Mouse (Mus musculus): ENCODE measurements at regions not wholly inside any gene's neighbourhood (a gene's known extent, or its start where the extent isn't known, plus 50 kb on each side); places are given as distances from the start of the nearest gene placed in this dataset.
A peak's percentile ranks its signal among the peaks of the same experiment; 100 is the strongest.

GRCm38 (mm10) chr2:28352903-28353302 lies 93.7 kb upstream of the Ppp1r26 start:
- no peaks in the 10 kb centered on the region for H3K4me1 ChIP-seq
- no peak for ATAC-seq (ENCODE audit: low FRiP score, low read depth)
- H3K27me3 ChIP-seq = no peaks in the 10 kb centered on the region
- no peak overlapping the region for H3K4me3 ChIP-seq
- no peak overlapping the region for H3K4me2 ChIP-seq (replicated peaks)
- no peak overlapping the region for H3K9ac ChIP-seq (replicated peaks)
- no peaks in the 10 kb centered on the region for H3K36me3 ChIP-seq
- H3K27ac ChIP-seq (replicated peaks) = no peak overlapping the region
- H3K9me3 ChIP-seq = no peaks in the 10 kb centered on the region
- 94% methylated on average over 1 of the region's 1 CpGs for WGBS

GRCm38 (mm10) chr2:28362199-28362598 lies 84.4 kb upstream of the Ppp1r26 start:
- ATAC-seq (ENCODE audit: low FRiP score, low read depth) = no peak
- no peaks in the 10 kb centered on the region for H3K36me3 ChIP-seq
- 0 out of 2 replicates have a peak, but pooled peaks cover 4% of the 10 kb centered on the region for H3K27me3 ChIP-seq
- H3K27ac ChIP-seq (replicated peaks) = no peak overlapping the region
- no peaks in the 10 kb centered on the region for H3K4me1 ChIP-seq
- 76% methylated on average over 6 of the region's 6 CpGs for WGBS
- H3K9ac ChIP-seq (replicated peaks) = no peak overlapping the region
- H3K4me2 ChIP-seq (replicated peaks) = no peak overlapping the region
- H3K9me3 ChIP-seq = no peaks in the 10 kb centered on the region
- H3K4me3 ChIP-seq = no peak overlapping the region

- Histone ChIP-seq H3K27ac (replicated peaks) (no peak overlapping the region), H3K9ac (replicated peaks) (no peak overlapping the region), H3K4me3 (no peak overlapping the region), H3K4me2 (replicated peaks) (no peak overlapping the region), H3K27me3 (0 out of 2 replicates have a peak, but pooled peaks cover 4% of the 10 kb centered on the region), H3K4me1 (peaks cover 6% of the 10 kb centered on the region), H3K9me3 (no peaks in the 10 kb centered on the region), H3K36me3 (no peaks in the 10 kb centered on the region)
- no peak for ATAC-seq (ENCODE audit: low FRiP score, low read depth)
- 80% methylated on average over 3 of the region's 3 CpGs for WGBS
Observed at GRCm38 (mm10) chr2:28364623-28365022, 82.0 kb upstream of the Ppp1r26 start.

- Histone ChIP-seq H3K27me3 (0 out of 2 replicates have a peak, but pooled peaks cover 4% of the 10 kb centered on the region), H3K9me3 (no peaks in the 10 kb centered on the region), H3K9ac (replicated peaks) (no peak overlapping the region), H3K4me1 (peaks cover 17% of the 10 kb centered on the region), H3K27ac (replicated peaks) (no peak overlapping the region), H3K4me2 (replicated peaks) (no peak overlapping the region), H3K36me3 (no peaks in the 10 kb centered on the region), H3K4me3 (no peak overlapping the region)
- WGBS = 85% methylated on average over 5 of the region's 5 CpGs
- no peak for ATAC-seq (ENCODE audit: low FRiP score, low read depth)
Observed at GRCm38 (mm10) chr2:28365756-28366155, 80.8 kb upstream of the Ppp1r26 start.

- ATAC-seq (ENCODE audit: low FRiP score, low read depth) = no peak
- 16% methylated on average over 3 of the region's 3 CpGs for WGBS
Observed at GRCm38 (mm10) chr2:28374838-28375237, 71.8 kb upstream of the Ppp1r26 start.

DNA sequence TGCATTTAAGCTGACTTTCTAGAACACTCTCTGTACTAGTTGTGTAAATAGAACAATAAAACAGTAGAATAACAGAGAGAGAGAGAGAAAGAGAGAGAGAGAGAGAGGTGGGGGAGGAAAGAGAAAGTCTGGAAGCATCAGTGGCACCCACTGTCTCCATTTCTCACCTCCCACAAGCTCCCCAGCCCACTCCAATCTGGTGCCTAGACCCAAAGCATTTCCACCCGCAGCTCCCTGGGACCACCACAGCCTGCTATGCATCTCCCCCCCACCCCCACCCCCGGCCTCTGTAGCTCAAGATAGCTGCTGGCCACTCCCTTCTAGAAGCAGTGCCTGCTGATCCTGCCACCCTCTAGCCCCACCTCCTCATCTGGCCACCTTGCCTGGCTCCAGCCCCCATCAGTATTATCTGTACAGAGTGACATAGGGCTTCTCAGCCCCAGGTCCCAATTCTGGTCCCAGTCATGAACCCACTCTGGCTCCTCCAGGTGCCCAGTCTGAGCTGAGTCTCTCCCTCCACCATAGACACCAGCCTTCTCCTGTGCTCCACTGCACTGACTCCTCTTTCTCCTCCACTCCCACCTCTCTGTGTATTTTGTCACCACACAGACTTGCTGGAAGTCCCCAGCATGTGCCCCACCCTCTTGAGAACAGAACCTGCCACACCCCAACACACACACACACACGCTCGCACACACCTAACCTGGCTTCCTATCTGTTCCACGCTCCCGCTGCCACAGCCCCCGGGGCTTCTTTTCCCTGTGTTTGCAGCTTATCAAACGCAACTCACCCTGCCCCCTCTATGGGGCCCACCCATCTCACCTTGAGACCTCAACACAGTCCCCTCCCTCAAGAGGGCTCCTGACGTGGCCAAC lies 68.4 kb upstream of the Ppp1r26 start:
- Histone ChIP-seq H3K4me3 (no peak overlapping the region), H3K4me2 (replicated peaks) (no peak overlapping the region), H3K4me1 (peaks cover 16% of the 10 kb centered on the region), H3K9ac (replicated peaks) (no peak overlapping the region), H3K27ac (replicated peaks) (no peak overlapping the region), H3K27me3 (no peaks in the 10 kb centered on the region; the same call in none of the 2 replicates), H3K36me3 (no peaks in the 10 kb centered on the region), H3K9me3 (no peaks in the 10 kb centered on the region)
- no peak for ATAC-seq (ENCODE audit: low FRiP score, low read depth)
- WGBS = 73% methylated on average over 9 of the region's 9 CpGs

More at GRCm38 (mm10) chr2:28374838-28375237, 71.8 kb upstream of the Ppp1r26 start:
- peaks cover 20% of the 10 kb centered on the region for H3K4me1 ChIP-seq
- no peak overlapping the region for H3K27ac ChIP-seq (replicated peaks)
- no peaks in the 10 kb centered on the region for H3K36me3 ChIP-seq
- no peaks in the 10 kb centered on the region for H3K9me3 ChIP-seq
- H3K4me3 ChIP-seq = no peak overlapping the region
- H3K4me2 ChIP-seq (replicated peaks) = no peak overlapping the region
- H3K27me3 ChIP-seq = no peaks in the 10 kb centered on the region; the same call in 1 of the 2 replicates
- no peak overlapping the region for H3K9ac ChIP-seq (replicated peaks)

DNA sequence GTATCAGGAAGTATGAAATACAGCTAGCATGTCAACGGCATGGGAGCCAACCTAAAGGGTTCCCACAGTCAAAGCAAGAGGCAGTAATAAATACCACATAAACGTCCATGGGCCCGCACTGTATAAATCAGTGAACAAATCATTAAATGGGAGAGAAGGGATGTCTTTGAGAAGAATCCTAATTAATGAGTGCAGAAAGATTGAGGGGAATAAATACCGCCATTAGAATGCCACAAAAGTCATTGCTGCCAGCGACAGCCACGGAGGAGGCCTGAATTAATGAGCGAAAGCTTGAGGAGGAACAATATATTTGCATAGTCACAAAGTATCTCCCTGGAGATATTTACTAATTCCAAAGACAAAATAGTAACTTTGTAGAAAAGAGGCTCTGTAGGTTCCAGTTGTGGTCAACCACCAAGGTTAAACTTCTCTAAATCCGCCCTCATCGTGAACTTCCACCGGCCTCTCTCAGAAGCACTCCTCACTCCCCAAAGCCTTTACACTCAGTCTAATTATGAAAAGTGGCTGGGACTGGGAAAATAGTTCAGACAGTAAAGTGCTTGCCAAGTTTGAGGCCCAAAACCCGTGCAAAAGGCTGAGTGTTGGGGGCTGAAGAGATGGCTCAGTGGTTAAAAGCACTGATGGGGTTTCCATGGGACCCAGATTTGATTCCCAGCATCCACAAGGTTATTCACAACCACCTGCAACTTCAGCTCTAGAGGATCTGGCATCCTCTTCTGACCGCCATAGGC lies 64.4 kb upstream of the Ppp1r26 start:
- no peak for ATAC-seq (ENCODE audit: low FRiP score, low read depth)
- Histone ChIP-seq H3K27ac (replicated peaks) (no peak overlapping the region), H3K36me3 (no peaks in the 10 kb centered on the region), H3K4me1 (peaks cover 33% of the 10 kb centered on the region), H3K9me3 (no peaks in the 10 kb centered on the region), H3K4me2 (replicated peaks) (no peak overlapping the region), H3K27me3 (no peaks in the 10 kb centered on the region; the same call in 1 of the 2 replicates), H3K9ac (replicated peaks) (no peak overlapping the region), H3K4me3 (no peak overlapping the region)
- 83% methylated on average over 12 of the region's 12 CpGs for WGBS

- no peak overlapping the region for H3K9ac ChIP-seq (replicated peaks)
- H3K4me3 ChIP-seq = no peak overlapping the region
- peak overlapping the region; percentile 60 for H3K27ac ChIP-seq (replicated peaks)
- peaks cover 49% of the 10 kb centered on the region for H3K4me1 ChIP-seq
- peak; percentile 38; the same call in 1 of the 2 replicates for ATAC-seq (ENCODE audit: low FRiP score, low read depth)
- no peaks in the 10 kb centered on the region for H3K36me3 ChIP-seq
- WGBS = 63% methylated on average over 8 of the region's 8 CpGs
- no peak overlapping the region for H3K4me2 ChIP-seq (replicated peaks)
- H3K9me3 ChIP-seq = no peaks in the 10 kb centered on the region
- H3K27me3 ChIP-seq = no peaks in the 10 kb centered on the region; the same call in 1 of the 2 replicates
Observed at GRCm38 (mm10) chr2:28384875-28385274, 61.7 kb upstream of the Ppp1r26 start.

- Histone ChIP-seq H3K9me3 (no peaks in the 10 kb centered on the region), H3K27me3 (no peaks in the 10 kb centered on the region), H3K36me3 (no peaks in the 10 kb centered on the region), H3K27ac (replicated peaks) (0 out of 2 replicates have a peak overlapping the region, but pooled peaks have one; percentile 12), H3K9ac (replicated peaks) (no peak overlapping the region), H3K4me2 (replicated peaks) (no peak overlapping the region), H3K4me1 (peaks cover 37% of the 10 kb centered on the region), H3K4me3 (no peak overlapping the region)
- ATAC-seq (ENCODE audit: low FRiP score, low read depth) = no peak
- 60% methylated on average over 1 of the region's 1 CpGs for WGBS
Observed at GRCm38 (mm10) chr2:28386784-28387183, 59.8 kb upstream of the Ppp1r26 start.

GRCm38 (mm10) chr2:28387422-28387836 lies 59.2 kb upstream of the Ppp1r26 start:
- H3K4me1 ChIP-seq = peaks cover 33% of the 10 kb centered on the region
- H3K36me3 ChIP-seq = no peaks in the 10 kb centered on the region
- no peak overlapping the region for H3K9ac ChIP-seq (replicated peaks)
- ATAC-seq (ENCODE audit: low FRiP score, low read depth) = peak; percentile 81
- no peaks in the 10 kb centered on the region for H3K9me3 ChIP-seq
- 5% methylated on average over 6 of the region's 6 CpGs for WGBS
- H3K27me3 ChIP-seq = no peaks in the 10 kb centered on the region
- H3K4me2 ChIP-seq (replicated peaks) = no peak overlapping the region
- no peak overlapping the region for H3K4me3 ChIP-seq
- peak overlapping the region; percentile 69 for H3K27ac ChIP-seq (replicated peaks)

DNA sequence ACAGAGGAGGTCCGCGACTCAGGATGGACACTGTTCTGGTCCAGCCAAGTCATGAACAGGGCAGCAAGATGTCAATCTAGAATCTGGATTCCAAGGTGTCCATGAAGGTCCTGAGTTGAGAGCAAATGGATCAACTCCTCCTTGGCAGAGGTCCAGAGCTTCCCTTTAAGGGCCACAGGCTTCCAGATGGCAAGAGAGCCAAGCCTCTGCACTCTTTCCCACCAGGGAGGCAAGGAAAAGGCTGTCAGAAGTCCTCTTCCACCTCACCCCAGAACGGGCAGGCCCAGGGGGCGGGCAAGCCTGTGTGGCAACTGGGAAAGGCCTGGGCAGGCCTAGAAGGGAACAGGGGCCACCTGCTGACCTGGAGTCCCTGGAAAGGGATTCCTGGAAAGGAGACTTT lies 58.7 kb upstream of the Ppp1r26 start:
- ATAC-seq (ENCODE audit: low FRiP score, low read depth) = no peak
- Histone ChIP-seq H3K4me1 (peaks cover 33% of the 10 kb centered on the region), H3K9ac (replicated peaks) (no peak overlapping the region), H3K27me3 (no peaks in the 10 kb centered on the region), H3K9me3 (no peaks in the 10 kb centered on the region), H3K4me2 (replicated peaks) (no peak overlapping the region), H3K36me3 (no peaks in the 10 kb centered on the region), H3K27ac (replicated peaks) (peak overlapping the region; percentile 69), H3K4me3 (no peak overlapping the region)
- WGBS = 81% methylated on average over 4 of the region's 4 CpGs

DNA sequence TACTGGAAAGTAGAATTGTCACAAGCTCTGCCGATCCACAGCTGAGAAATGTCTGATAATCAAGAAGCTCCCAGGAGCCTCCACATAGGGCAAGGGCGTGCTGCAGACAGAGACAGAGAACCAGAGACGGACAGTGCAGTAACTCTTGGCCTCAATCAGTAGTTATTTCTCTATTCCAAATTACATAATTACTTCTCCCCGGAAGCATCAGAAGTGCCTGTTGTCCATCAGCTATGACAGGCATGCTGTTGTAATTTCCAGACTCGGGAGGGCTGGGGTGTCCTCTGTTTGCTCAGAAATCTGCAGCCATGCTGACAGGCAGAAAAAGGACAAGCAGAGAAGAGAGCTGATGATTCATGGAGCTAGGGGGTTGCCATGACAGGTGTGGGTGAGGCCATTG lies 56.9 kb upstream of the Ppp1r26 start:
- H3K27ac ChIP-seq (replicated peaks) = no peak overlapping the region
- no peak overlapping the region for H3K4me2 ChIP-seq (replicated peaks)
- 89% methylated on average over 5 of the region's 5 CpGs for WGBS
- no peaks in the 10 kb centered on the region for H3K27me3 ChIP-seq
- H3K9ac ChIP-seq (replicated peaks) = no peak overlapping the region
- H3K4me3 ChIP-seq = no peak overlapping the region
- no peaks in the 10 kb centered on the region for H3K36me3 ChIP-seq
- ATAC-seq (ENCODE audit: low FRiP score, low read depth) = no peak
- peaks cover 33% of the 10 kb centered on the region for H3K4me1 ChIP-seq
- no peaks in the 10 kb centered on the region for H3K9me3 ChIP-seq
